Mouse (Mus musculus) thymus, postnatal 4 days (tissue): ENCODE data around the gene Gm21677.
"Not testable (repeated sequence)": the region's sequence is repeated elsewhere in the genome, so short reads cannot be mapped to it uniquely, and the experiment has no call there.

Experiments used
- DNase-seq: peaks from one replicate; pipeline ENCODE4 v3.0.0; 2021

The Gm21677 gene

DNA sequence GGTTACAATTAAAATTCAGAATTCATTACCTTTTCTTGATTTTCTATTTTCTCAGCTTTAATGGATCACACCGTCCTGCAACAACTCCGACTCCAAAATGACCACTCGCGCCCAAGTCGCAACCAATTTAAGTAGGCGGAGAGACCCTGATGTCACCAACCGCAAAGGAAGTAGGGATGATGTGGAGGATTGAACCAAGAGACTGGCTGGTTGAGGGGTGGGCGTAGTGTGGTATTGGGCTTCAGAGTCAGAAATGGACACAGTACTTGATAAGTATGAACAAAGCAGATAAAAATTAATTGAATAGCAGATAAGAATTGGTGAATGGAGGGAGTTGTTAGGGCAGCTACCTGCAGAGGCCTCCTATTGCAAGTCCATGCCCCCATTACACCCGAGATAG lies at the start of gene Gm21677:
Gene Gm21677 (minus strand): TSS at position 101 of the 400 bp plus-strand sequence.
- DNase-seq: not testable (repeated sequence)

DNA sequence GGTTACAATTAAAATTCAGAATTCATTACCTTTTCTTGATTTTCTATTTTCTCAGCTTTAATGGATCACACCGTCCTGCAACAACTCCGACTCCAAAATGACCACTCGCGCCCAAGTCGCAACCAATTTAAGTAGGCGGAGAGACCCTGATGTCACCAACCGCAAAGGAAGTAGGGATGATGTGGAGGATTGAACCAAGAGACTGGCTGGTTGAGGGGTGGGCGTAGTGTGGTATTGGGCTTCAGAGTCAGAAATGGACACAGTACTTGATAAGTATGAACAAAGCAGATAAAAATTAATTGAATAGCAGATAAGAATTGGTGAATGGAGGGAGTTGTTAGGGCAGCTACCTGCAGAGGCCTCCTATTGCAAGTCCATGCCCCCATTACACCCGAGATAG lies 39.0 kb upstream of the Gm21677 start, which contains the start of gene Gm21693:
Gene Gm21693 (minus strand): TSS at position 101 of the 400 bp plus-strand sequence.
- DNase-seq: not testable (repeated sequence)

DNA sequence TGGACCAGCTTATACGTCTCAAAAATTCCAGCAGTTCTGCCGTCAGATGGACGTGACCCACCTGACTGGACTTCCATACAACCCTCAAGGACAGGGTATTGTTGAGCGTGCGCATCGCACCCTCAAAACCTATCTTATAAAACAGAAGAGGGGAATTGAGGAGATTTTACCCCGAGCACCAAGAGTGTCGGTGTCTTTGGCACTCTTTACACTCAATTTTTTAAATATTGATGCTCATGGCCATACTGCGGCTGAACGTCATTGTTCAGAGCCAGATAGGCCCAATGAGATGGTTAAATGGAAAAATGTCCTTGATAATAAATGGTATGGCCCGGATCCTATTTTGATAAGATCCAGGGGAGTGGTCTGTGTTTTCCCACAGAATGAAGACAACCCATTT lies 34.4 kb upstream of the Gm21677 start:
- DNase-seq: not testable (repeated sequence)
